Mouse (Mus musculus): ENCODE measurements around the gene Cybrd1. TPM values are rescaled to one million over a fixed set of nuclear protein-coding genes. Genes with fewer than 3 reads are reported as not detected.

Gene Cybrd1
- polyA plus RNA-seq, 1 experiment from 2014 or later: 1.1 TPM

- Histone ChIP-seq H3K9ac (no peak overlapping the region), H3K27me3 (no peaks in the 10 kb centered on the region), H3K9me3 (replicated peaks) (no peaks in the 10 kb centered on the region), H3K4me2 (no peak overlapping the region), H3K4me1 (replicated peaks) (peaks cover 5% of the 10 kb centered on the region; the same call in 1 of the 2 replicates), H3K4me3 (no peak overlapping the region), H3K27ac (no peak overlapping the region), H3K36me3 (no peaks in the 10 kb centered on the region)
- ATAC-seq (replicated peaks; ENCODE audit: insufficient number of reproducible peaks, insufficient read depth, low FRiP score, low read depth): no peak
- 68% methylated on average over 10 of the region's 10 CpGs for WGBS
Observed at GRCm38 (mm10) chr2:71127779-71128534, 10.2 kb downstream of the Cybrd1 start.

- H3K4me3 ChIP-seq: no peak overlapping the region
- 88% methylated on average over 2 of the region's 2 CpGs for WGBS
- ATAC-seq (replicated peaks; ENCODE audit: insufficient number of reproducible peaks, insufficient read depth, low FRiP score, low read depth): no peak
Observed at GRCm38 (mm10) chr2:71130366-71130765, 12.6 kb downstream of the Cybrd1 start.

GRCm38 (mm10) chr2:71131866-71132496, 14.3 kb downstream of the Cybrd1 start:
- Histone ChIP-seq H3K9ac (no peak overlapping the region), H3K4me2 (no peak overlapping the region), H3K9me3 (replicated peaks) (no peaks in the 10 kb centered on the region), H3K36me3 (no peaks in the 10 kb centered on the region), H3K27ac (no peak overlapping the region), H3K4me1 (replicated peaks) (0 out of 2 replicates have a peak, but pooled peaks cover 5% of the 10 kb centered on the region), H3K27me3 (no peaks in the 10 kb centered on the region), H3K4me3 (no peak overlapping the region)
- WGBS: 68% methylated on average over 3 of the region's 3 CpGs
- no peak for ATAC-seq (replicated peaks; ENCODE audit: insufficient number of reproducible peaks, insufficient read depth, low FRiP score, low read depth)

More at GRCm38 (mm10) chr2:71130366-71130765, 12.6 kb downstream of the Cybrd1 start:
- Histone ChIP-seq H3K36me3 (no peaks in the 10 kb centered on the region), H3K27me3 (no peaks in the 10 kb centered on the region), H3K4me2 (no peak overlapping the region), H3K4me1 (replicated peaks) (0 out of 2 replicates have a peak, but pooled peaks cover 5% of the 10 kb centered on the region), H3K9me3 (replicated peaks) (no peaks in the 10 kb centered on the region), H3K9ac (no peak overlapping the region), H3K27ac (no peak overlapping the region)

GRCm38 (mm10) chr2:71134041-71134505, 16.4 kb downstream of the Cybrd1 start:
- Histone ChIP-seq H3K36me3 (no peaks in the 10 kb centered on the region), H3K4me3 (no peak overlapping the region), H3K4me2 (no peak overlapping the region), H3K27ac (no peak overlapping the region), H3K4me1 (replicated peaks) (0 out of 2 replicates have a peak, but pooled peaks cover 5% of the 10 kb centered on the region), H3K9ac (no peak overlapping the region), H3K9me3 (replicated peaks) (no peaks in the 10 kb centered on the region), H3K27me3 (no peaks in the 10 kb centered on the region)
- no peak for ATAC-seq (replicated peaks; ENCODE audit: insufficient number of reproducible peaks, insufficient read depth, low FRiP score, low read depth)
- 56% methylated on average over 9 of the region's 9 CpGs for WGBS

- WGBS: 77% methylated on average over 5 of the region's 5 CpGs
- ATAC-seq (replicated peaks; ENCODE audit: insufficient number of reproducible peaks, insufficient read depth, low FRiP score, low read depth): no peak
- H3K4me1 ChIP-seq (replicated peaks): 0 out of 2 replicates have a peak, but pooled peaks cover 5% of the 10 kb centered on the region
- no peak overlapping the region for H3K9ac ChIP-seq
- no peak overlapping the region for H3K4me2 ChIP-seq
- H3K9me3 ChIP-seq (replicated peaks): no peaks in the 10 kb centered on the region
- no peaks in the 10 kb centered on the region for H3K36me3 ChIP-seq
- no peaks in the 10 kb centered on the region for H3K27me3 ChIP-seq
- no peak overlapping the region for H3K27ac ChIP-seq
- no peak overlapping the region for H3K4me3 ChIP-seq
Observed at GRCm38 (mm10) chr2:71134836-71135235, 17.1 kb downstream of the Cybrd1 start.

GRCm38 (mm10) chr2:71140622-71141021, 22.9 kb downstream of the Cybrd1 start:
- no peaks in the 10 kb centered on the region for H3K36me3 ChIP-seq
- no peaks in the 10 kb centered on the region for H3K9me3 ChIP-seq (replicated peaks)
- ATAC-seq (replicated peaks; ENCODE audit: insufficient number of reproducible peaks, insufficient read depth, low FRiP score, low read depth): no peak
- no peaks in the 10 kb centered on the region for H3K4me1 ChIP-seq (replicated peaks)
- no peak overlapping the region for H3K27ac ChIP-seq
- no peak overlapping the region for H3K9ac ChIP-seq
- H3K4me3 ChIP-seq: no peak overlapping the region
- H3K27me3 ChIP-seq: no peaks in the 10 kb centered on the region
- no peak overlapping the region for H3K4me2 ChIP-seq
- WGBS: 64% methylated on average over 4 of the region's 4 CpGs

- no peak overlapping the region for H3K9ac ChIP-seq
- H3K4me2 ChIP-seq: no peak overlapping the region
- H3K4me1 ChIP-seq (replicated peaks): no peaks in the 10 kb centered on the region
- no peaks in the 10 kb centered on the region for H3K27me3 ChIP-seq
- WGBS: 46% methylated on average over 7 of the region's 7 CpGs
- H3K4me3 ChIP-seq: no peak overlapping the region
- no peaks in the 10 kb centered on the region for H3K36me3 ChIP-seq
- H3K9me3 ChIP-seq (replicated peaks): no peaks in the 10 kb centered on the region
- ATAC-seq (replicated peaks; ENCODE audit: insufficient number of reproducible peaks, insufficient read depth, low FRiP score, low read depth): no peak
- no peak overlapping the region for H3K27ac ChIP-seq
Observed at GRCm38 (mm10) chr2:71142410-71142809, 24.7 kb downstream of the Cybrd1 start.

GRCm38 (mm10) chr2:71145853-71146252, 28.1 kb downstream of the Cybrd1 start:
- 68% methylated on average over 4 of the region's 4 CpGs for WGBS
- Histone ChIP-seq H3K4me1 (replicated peaks) (no peaks in the 10 kb centered on the region), H3K4me2 (no peak overlapping the region), H3K27ac (no peak overlapping the region), H3K9ac (no peak overlapping the region), H3K36me3 (no peaks in the 10 kb centered on the region), H3K27me3 (no peaks in the 10 kb centered on the region), H3K9me3 (replicated peaks) (no peaks in the 10 kb centered on the region), H3K4me3 (no peak overlapping the region)
- ATAC-seq (replicated peaks; ENCODE audit: insufficient number of reproducible peaks, insufficient read depth, low FRiP score, low read depth): no peak

- Histone ChIP-seq H3K4me1 (replicated peaks) (0 out of 2 replicates have a peak, but pooled peaks cover under 1% of the 10 kb centered on the region), H3K4me3 (no peak overlapping the region), H3K27ac (no peak overlapping the region), H3K4me2 (no peak overlapping the region), H3K36me3 (no peaks in the 10 kb centered on the region), H3K9ac (no peak overlapping the region), H3K27me3 (no peaks in the 10 kb centered on the region), H3K9me3 (replicated peaks) (no peaks in the 10 kb centered on the region)
- WGBS: 23% methylated on average over 3 of the region's 3 CpGs
- no peak for ATAC-seq (replicated peaks; ENCODE audit: insufficient number of reproducible peaks, insufficient read depth, low FRiP score, low read depth)
Observed at GRCm38 (mm10) chr2:71146266-71146665, 28.5 kb downstream of the Cybrd1 start.

GRCm38 (mm10) chr2:71147816-71148215, 30.1 kb downstream of the Cybrd1 start:
- no peaks in the 10 kb centered on the region for H3K27me3 ChIP-seq
- H3K9me3 ChIP-seq (replicated peaks): no peaks in the 10 kb centered on the region
- H3K4me2 ChIP-seq: no peak overlapping the region
- 60% methylated on average over 6 of the region's 6 CpGs for WGBS
- no peaks in the 10 kb centered on the region for H3K36me3 ChIP-seq
- H3K4me1 ChIP-seq (replicated peaks): 0 out of 2 replicates have a peak, but pooled peaks cover 3% of the 10 kb centered on the region
- no peak for ATAC-seq (replicated peaks; ENCODE audit: insufficient number of reproducible peaks, insufficient read depth, low FRiP score, low read depth)
- no peak overlapping the region for H3K9ac ChIP-seq
- no peak overlapping the region for H3K4me3 ChIP-seq
- no peak overlapping the region for H3K27ac ChIP-seq

- Histone ChIP-seq H3K4me3 (no peak overlapping the region), H3K4me2 (no peak overlapping the region), H3K4me1 (replicated peaks) (0 out of 2 replicates have a peak, but pooled peaks cover 3% of the 10 kb centered on the region), H3K9ac (no peak overlapping the region), H3K36me3 (no peaks in the 10 kb centered on the region), H3K27ac (no peak overlapping the region), H3K9me3 (replicated peaks) (no peaks in the 10 kb centered on the region), H3K27me3 (no peaks in the 10 kb centered on the region)
- 84% methylated on average over 4 of the region's 4 CpGs for WGBS
- no peak for ATAC-seq (replicated peaks; ENCODE audit: insufficient number of reproducible peaks, insufficient read depth, low FRiP score, low read depth)
Observed at GRCm38 (mm10) chr2:71152170-71152569, 34.4 kb downstream of the Cybrd1 start.
